Mouse (Mus musculus) kidney, postnatal 25 days (tissue): ENCODE measurements at regions not wholly inside any gene's neighbourhood (a gene's known extent, or its start where the extent isn't known, plus 50 kb on each side); places are given as distances from the start of the nearest gene placed in this dataset.
A peak's percentile ranks its signal among the peaks of the same experiment; 100 is the strongest.

ENCODE experiments used
- DNase-seq, 2 experiments: peaks; one replicate each; pipeline ENCODE4 v3.0.0; 2021; ENCODE audit warnings: mixed read lengths in 2 of 2

DNA sequence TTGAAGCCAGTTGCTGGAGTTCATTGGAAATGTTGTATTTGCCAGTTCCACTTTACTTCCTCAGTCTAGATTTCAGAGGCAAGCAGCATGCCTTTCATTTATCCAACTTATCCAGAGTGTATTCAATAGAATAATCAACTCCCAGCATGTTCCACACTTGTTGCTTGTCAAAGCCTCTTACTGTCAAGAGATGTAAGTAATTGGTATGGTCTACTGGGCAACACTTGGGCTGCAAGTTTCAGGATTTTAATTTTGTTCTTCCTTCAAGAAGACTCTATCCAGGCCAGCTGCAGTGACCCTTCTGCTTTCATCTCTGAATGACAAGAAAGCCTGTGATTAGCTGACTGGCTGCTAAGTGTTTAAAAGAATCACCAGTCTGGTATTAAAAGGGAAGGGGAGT, 3131.6 kb upstream of the Lrrc6 start:
- no peak for DNase-seq

DNA sequence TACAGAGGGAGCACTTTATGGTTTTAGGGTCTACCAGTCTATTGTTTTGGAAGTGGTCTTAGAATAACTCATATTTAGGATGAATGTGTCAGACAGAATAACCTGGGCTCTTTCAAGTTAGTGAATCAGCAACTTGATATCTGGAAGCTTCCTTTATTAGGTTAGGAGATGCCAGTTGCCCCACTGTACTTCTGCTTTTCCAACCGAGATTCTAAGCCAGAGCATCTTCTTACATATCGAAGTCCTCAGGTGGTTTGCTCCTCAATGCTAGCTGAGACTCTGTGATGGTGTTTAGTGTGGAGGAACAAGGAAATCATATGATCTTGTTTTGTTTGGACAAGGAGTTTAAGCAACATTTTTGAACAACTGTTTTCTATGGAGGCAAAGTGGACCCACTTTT, 3117.3 kb upstream of the Lrrc6 start:
- DNase-seq = no peak

DNA sequence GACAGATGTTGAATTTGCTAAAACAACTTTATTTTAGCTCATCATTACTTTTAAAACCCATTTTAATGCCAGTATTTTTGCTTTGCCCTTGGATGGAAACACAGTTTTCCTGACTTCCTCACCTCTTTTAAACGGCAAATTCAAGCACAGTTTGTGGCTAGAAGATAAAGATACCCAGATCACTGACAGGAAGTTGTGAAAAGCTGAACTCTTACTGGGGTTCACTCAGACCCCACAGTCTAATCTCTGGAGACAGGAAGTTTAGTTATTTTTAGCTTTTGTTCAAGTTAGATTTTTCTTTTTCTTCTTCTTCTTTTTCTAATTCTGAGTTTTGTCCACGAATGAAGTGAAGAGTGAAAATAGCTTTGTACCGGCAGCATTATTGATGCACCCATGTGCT, 3113.3 kb upstream of the Lrrc6 start:
- DNase-seq = no peak

DNA sequence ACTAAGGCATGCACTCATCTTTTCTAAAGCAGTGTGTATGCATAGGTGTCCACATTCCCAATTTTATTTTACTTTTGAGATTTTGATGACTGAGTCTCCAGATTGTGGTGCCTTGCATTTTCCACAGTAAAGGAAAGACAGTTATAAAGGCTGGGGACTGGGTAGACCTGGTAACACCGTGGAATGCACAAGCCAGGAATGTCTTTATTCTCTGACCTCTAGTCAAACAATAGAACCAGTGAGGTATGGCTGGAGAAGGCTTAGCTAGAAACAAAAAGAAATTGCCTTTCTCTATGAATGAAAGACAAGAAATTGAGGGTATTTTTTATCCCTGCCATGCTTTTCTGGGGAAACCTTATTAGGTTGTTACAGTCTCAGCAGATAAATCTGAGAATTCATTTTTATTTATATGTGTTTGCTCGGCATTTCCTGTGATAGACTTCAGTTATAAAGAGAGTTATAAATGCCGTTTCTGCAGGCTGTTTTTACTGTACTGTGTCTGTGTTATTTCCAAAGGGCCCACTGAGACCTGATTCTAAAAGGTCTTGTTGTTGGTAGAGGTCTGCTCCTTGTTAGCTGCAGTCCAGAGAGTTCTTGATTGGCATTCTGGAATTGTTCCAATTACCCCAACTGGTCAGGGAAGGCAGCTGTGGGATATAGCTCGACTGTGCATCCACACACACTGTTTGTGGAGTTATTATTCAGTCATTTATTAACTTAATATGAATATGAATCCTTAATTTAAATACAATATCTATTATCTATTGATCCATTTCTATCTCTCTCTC, 3090.7 kb upstream of the Lrrc6 start:
- DNase-seq = no peak

DNA sequence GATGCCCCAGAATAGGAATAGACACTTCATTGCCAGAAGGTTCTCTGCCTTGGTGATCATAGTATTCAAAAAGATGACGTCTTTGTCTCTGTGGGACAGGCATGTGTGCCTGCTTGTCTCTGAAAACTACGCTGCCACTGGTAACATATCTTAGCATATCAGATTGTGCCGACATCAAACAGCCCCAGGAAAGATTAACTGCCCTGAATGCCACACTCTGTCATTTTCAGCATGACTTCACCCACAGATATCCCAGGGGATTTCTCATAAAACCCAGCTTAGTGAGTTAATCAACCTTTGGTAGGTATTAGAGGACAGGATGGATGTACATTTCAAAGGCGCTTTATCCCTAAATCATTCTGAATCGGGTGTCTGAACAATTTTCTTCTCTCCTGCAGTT, 3087.4 kb upstream of the Lrrc6 start:
- DNase-seq = no peak

DNA sequence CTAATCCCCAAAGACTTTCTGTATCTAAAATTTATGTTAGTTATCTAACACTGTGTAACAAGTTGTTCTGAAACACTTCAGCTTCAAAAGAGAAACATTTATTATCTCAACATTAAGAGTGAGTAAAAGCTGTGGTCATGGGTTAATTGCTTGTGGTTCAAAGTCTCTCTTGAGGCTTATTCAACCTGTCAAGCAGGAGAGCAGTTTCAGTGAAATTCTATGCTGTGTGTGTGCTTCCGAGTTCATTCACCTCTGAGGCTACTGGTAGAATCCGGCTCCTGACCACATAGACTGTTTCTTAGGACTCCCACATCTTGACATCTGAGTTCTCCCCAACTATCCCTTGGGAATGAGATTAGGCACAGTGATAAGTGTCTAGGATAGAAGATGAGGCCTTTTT, 3076.0 kb upstream of the Lrrc6 start:
- DNase-seq = peak in 1 of 2 experiments; percentile 3

DNA sequence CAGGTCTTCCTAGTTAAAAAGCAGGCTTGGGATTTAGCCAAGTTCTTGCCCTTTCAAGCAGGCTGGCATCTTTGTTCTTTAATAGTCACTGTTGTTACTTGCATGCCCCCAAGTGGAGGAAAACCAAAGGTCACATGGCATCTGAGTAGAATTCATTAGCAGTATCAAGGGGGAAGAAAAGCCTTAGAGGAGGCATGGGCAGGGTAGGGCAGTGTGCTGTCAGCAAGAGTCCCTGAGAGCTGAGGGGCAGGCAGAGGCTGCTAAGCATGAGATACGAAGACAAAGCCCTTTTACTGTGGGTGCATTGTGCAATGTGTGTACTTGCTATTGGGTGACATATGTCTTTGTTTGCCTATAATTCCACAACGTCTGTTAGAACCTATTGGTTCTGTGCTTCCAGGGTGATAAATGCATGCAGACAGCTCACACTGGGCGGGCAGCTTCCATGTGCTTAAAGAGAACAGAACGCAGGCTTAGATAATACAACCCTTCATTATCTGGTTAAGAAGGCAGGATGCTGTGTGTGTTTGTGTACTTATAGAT, 3075.0 kb upstream of the Lrrc6 start:
- DNase-seq = peak; percentile 35 to 36

DNA sequence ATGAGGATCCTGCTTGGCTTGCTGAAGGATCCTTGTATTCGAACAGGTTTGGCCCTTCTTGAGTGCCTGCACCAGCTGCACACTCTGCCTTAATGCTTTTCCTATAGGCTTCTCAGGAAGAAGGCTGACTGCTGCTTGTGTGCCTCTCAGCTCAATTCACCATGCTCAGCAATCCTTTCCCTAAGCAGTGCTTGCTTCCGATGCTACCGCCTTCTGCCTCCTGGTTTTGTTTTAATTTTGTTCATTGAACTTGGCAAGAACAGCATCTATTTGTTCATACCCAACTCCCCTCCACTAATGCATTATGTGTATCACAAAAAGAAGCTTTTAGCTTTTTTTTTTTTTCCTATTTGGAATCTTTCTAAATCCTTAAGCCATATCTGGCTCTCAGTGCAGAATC, 3053.5 kb upstream of the Lrrc6 start:
- DNase-seq = no peak

DNA sequence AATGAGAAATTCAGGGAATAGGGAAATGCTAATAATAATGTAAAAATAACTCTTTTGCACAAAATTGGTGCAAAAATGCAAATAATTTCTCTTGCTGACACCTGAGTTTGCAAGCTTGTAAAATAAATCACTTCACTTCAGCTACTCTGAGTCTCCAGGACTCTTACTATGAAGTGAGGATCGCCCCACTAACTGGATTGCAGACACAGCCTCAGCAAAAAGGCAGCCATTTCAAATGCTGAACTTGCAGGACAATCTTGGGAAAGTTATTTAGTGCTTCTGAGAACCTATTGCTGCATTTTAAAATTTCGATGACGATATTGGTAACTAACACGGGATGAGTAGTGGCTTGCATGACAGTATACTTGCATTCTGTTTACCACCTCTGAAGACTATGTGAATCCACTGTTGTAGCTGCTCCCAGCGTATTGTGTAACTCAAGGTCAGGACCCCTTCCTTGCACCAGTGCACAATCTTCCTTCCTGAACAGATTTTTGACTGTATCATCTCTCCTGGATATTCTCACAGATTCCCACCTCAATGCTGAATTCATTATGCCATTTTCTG, 3051.4 kb upstream of the Lrrc6 start:
- no peak for DNase-seq

DNA sequence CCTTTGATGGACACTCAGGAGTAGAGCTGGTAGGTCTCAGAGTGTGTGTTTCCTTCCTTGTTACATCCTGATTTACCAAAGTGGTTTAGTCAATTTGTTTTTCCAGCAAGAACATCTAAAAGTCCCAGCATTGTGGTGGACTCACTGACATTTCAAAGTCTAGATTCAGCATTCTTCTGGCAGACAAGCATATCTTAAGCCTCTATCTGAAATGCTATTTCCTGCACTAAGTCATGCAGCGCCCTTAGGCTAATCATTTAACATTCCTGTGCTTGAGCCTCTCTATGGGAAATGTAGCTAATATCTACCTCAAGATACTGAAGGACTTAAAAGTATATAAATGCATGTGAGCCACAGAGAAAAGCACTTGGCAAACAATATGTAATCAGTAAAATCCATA, 3050.3 kb upstream of the Lrrc6 start:
- no peak for DNase-seq

DNA sequence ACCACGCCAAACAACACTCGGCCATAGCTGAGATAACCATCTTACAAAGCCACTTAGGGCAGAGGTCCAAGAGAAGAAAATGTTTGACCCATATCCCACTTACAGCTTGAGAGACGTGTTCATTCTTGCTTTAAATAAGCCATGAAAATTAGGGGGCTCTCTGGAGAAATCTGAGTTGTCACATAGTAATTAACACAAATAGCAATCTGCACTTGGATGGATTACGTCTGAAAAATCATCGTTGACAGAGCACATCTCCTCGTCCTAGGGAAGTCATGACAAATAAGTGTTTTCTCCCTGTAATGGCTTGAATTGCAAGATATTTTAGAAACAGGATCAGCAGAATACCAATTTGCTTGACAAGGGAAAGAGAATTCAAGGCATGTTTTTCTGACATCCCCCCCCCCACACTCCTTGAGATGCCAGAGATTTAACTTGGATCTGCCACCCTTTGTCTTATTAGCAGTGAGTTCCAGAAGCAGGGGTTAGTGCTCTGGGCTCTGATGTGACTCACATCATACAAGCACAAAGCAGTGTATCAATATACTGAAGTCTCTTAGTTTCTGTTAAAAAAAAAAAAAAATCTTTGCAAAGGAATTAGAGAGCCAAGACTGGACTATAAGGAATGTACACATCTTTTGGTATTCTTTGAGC, 3025.9 kb upstream of the Lrrc6 start:
- no peak for DNase-seq

DNA sequence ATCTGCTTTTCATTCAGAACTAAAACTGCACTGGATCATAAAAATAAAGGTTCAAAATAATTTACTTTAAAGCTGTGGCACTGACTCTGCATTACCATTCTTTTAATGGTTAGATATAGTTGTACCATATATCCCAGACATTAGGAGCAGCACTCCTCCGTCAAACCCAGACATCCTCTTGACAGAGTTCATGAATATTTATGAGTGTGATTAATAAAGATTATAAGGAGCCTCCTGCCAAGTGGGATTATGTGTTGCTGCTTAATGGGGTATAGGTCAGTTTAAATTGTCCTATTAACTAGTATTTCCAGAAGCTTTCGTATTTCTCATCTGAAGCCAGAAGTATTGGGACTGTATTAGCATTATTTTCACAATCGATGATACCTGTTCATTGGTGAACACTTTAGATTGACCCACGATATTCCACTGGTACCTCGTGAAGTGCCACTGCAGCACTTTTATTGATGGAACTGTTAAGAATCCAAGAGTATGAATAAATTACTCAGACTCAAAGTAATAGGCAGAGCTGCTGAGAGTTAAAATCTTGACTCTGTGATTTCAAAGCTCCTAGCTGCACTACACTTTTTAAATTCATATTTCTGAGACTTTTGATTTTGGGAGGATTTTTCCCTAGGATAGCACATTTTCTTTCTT, 2983.8 kb upstream of the Lrrc6 start:
- no peak for DNase-seq

DNA sequence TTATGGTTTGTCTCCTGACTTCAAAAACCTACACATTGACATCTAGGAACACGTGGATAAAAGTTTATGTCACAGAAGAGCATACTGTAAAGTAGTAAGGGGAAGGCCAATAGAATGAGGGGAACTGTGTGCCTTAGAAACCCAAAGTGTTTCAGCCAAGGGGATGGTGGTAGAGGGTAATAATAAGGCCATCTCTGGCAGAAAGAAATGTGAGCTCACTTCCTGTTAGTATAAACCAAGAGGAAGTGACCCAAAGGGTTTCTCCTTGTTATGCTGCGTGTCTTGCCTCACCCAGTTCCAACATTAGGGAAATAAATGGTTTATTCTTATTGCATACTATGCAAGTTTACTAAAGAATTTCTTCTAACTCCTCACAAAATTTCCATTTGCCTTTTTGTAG, 2982.4 kb upstream of the Lrrc6 start:
- DNase-seq = no peak

DNA sequence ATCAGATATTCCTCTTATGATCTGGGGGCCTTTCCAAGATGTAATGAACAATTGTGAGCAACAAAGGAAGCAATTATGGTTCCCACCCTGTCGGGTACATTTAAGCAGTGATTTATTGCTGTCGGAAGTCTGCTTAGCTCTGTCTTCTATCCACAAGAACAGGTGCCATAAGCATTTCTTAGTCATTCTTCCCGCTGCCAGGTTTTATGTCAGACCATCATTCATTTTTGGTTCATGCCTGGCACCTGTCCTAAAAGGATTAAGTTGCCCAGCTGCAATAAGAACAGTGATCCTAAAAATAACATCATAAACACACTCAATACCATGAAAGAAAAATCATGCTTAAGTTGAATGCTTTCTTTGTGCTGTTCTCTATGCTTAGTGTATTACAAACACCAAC, 2980.4 kb upstream of the Lrrc6 start:
- no peak for DNase-seq

DNA sequence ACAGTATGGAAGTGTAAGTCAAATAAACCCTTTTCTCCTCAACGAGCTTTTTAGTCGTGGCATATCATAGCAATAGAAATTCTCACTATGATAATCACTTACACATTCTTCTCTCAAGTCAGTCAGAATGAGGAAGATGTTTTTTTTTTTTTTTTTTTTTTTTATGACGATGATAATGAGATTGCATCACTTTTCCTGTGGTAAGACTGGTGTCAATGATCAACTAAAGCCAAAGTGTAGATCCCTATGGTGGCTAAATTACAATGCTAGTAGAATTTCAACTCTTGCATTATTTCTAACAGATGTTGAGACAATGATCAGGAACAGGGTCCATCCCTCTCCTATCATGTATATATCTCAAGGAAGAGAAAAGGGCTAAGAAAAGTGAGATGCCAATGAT, 2976.3 kb upstream of the Lrrc6 start:
- no peak for DNase-seq

DNA sequence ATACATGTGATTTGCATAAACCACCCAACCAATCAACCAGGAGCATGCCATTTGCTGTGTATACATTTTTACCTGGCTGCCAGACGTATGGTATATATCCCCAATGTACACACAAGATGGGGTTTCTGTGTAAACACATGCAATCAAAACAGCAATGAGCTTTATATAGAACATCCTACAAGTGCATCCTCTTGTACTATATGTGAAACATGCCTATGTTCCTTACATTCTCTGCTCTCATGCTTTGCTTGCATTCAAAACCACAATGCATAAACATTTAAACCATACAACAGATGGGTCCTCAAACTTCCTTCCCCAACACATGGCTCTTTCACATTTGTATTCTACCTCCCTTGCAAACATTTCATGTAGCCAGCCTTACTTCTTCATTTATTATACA, 2968.9 kb upstream of the Lrrc6 start:
- no peak for DNase-seq

DNA sequence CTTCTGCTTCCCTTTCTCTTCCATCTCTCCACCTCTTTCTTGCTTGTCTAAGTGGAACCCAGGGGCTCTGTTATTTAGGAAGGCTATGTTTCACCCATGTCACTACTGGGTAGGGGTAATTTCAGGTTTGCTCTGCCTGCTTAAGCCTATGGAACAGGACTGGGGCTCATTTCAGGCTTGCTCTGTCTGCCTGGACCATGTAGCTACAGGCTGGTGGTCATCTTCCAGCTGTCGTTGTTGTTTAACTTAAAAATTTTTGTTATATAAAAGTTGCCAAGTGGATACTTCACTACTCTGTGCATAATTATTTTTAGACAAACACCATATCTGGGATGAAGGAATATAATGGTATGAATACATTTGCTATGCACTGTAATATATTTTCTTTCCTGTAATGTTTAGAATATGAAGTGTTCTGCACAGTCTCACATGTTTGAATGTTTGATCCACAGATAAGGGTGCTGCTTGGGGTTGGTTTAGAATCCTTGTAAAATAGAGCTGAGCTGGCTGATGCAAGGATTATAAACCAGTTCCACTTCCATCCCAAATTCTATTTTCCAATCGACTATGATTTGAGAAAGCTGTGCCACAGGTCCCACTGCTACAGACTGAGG, 2960.0 kb upstream of the Lrrc6 start:
- no peak for DNase-seq

DNA sequence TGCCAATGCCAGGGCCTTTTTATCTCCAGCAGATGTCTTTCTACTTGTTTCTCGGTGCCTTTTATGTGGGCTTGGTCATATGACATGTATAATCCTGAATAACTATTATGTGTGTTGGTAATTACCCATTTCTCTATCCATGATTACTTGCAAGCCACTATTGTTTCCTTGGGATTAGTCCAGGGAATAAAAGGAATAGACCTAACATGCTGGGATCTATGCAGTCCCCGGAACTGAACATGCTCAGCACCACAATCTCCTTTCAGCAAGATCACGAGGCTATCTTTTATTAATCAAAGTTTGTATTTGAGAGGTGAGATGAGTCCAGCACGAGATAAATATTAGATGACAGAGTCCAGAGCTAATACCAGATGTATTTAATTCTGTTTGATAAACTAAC, 2956.8 kb upstream of the Lrrc6 start:
- DNase-seq = no peak

DNA sequence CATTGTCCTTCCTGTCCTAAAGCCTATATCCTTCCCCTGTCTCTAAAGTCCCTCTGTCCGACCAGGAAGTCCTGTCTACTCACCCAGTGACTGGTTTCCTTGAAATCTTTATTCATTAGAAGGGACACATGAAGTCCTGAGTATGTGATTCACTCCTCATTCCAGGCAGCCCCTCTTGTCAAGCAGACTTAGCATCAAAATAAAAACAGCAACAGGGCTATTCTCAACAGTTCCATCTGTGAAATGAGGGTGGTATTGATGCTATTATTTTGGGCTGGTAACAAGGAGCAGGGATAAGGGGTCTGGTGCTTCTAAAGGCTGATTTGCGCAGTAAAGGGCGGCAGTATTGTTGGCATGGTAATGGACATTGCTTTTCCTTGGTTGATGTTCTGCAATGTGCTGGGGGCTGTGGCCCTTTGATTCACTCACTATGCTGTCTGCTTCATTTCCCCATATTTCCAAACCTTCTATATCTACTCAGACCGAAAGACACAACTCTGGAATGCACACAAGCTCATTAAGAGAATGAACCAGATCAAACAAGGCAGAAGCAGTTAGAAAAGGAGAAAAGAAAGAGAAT, 2955.6 kb upstream of the Lrrc6 start:
- DNase-seq = no peak

DNA sequence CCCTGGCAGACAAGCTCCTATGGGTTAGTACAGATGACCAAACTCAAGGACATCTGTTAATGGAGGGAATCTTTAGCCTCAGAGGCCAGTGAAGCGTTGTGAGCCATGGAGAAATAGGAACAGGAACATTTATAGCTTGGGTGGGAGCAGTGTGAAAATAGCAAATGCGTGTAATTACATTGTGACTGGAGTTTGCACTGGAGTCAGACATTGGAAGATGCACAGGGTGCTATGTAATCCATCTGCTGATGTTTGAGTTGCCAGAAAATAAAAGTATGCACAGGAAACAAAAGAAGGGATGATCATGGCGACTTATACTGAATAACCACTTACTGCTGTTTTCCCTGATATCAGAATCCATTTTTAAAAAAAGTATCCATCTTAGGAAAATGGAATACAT, 2940.3 kb upstream of the Lrrc6 start:
- DNase-seq = no peak

DNA sequence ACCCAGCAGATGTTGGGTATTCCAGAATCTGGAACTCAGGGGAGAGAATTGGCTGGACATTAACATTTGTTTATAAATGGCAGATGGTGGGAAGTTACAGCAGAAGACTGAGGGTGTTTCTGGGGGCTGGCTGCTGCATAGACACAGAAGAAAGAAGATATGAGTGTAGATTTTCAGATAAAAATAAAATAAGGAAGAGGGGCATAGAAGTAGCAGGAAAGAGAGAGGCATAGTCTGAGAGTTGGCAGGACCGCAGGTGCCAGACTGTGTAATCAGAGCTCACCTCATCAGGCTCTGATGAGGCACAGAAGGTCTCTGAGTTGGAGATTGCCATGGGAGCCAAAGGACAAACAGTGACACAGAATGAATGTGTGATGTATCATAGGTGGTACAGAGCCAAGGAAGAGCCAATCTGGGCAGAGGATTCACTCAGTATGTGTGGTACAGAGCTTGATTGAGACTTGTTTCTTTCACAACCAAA, 2912.9 kb upstream of the Lrrc6 start:
- no peak for DNase-seq

DNA sequence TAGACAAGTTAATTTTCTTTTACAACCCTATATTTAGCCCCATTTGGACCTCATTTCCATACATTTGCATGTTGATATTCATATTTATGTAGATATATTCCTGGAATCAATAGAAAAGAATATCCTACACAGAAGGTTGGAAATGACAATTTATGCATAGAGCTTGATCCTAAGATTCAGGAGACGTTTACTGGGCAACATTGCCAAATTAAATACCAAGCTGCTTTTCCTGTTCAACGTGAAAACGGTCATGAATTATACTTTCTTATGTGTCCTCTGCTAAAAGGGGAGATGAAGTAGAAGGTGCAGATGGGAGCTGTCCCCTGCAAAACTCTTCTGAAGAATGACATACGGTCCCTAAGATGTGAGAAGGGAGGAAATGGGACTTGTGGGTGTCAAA, 2888.9 kb upstream of the Lrrc6 start:
- no peak for DNase-seq

DNA sequence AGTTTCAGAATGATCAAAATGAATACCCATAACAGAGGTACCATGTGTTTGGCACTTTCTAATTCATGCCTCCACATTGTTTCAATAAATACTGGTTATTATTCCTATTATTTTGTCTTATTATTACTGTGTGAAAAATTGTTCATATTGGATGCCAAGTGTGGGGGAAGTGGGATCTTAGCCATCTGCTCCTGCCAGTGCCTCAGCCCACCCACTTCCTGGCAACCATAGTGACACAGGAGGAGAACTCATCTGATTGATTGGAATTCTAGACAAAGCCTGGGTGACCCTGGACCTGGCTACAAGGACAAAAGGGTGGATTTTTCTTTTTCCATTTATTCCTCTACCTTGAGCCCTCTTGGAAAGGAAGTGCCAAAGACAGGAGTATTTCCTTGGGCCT, 2886.8 kb upstream of the Lrrc6 start:
- DNase-seq = no peak
